Mouse (Mus musculus) inflammation-experienced regulatory T-cells, adult 6 months (primary cell): Measurements from ENCODE around the gene Fignl1. TPM values are rescaled to one million over a fixed set of nuclear protein-coding genes. Genes with fewer than 3 reads are reported as not detected.

Source experiments
- ATAC-seq: one replicate; pipeline ENCODE4 v1.8.0; 2017
- polyA plus RNA-seq, 3 experiments: library from polyadenylated mRNA; unstranded; fragments of 100-300 nt; shearing (Covaris generic); gene quantifications; one replicate each; pipeline ENCODE4 v1.2.1; 2017

Gene Fignl1
- polyA plus RNA-seq, 3 experiments from 2014 or later, result 8.4 to 75.9 (median 10.4) TPM

DNA sequence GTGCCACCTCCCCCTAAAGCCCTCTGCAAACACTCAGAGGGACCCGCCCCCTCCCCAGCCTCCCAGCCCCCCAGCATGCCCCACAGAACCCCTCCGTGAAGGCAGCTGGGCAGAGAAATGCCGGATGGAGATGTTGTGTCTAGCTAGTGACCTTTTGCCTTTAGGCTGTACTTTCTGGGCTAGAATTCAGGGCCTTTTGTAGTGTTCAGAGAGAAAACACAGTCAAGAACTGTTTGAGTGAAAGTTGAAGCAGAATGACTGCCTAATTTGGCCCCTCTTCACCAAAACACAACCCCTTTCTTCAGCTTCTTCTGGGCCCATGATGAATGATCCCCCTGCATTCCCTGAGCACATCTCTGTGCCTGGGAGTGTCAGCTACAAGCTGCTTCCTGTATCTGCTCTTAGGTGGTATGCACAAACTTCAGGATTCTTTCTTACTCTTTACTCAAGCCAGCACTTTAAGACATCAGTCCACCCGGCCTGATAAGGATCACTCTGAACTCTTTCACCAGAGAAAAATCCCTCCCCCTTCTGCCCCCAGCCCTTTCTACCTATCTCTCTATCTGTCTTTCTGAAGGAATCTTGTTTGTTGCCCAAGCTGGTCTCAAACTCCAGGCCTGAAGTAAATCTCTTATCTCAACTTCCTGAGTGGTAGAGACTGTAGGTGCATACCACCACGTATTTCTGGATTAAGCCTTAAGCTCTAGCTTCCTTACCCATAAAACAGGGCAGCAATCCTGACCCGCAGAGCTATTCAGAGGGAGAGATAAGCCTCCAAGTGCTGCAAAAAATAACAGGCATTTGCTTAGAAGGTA lies 23.4 kb upstream of the Fignl1 start:
- ATAC-seq, result no peak

DNA sequence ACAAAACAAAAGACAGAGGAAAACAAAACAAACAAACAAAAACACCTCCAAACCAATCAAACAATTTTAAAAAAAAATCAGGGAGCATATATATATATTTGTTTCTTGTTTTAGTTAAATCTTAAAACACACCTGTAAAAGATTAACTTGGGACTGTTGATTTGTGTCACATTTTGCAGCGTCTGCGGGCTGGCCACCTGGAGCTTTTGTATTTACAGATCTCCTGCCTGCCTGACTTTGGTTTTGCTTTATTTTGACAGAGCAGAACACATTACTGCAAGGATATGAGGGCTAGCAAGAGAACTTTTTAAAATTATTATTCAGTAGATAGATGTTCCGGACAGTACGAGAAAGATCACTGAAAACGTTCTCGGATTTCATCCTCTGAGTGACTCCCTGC lies 22.8 kb upstream of the Fignl1 start:
- no peak for ATAC-seq

DNA sequence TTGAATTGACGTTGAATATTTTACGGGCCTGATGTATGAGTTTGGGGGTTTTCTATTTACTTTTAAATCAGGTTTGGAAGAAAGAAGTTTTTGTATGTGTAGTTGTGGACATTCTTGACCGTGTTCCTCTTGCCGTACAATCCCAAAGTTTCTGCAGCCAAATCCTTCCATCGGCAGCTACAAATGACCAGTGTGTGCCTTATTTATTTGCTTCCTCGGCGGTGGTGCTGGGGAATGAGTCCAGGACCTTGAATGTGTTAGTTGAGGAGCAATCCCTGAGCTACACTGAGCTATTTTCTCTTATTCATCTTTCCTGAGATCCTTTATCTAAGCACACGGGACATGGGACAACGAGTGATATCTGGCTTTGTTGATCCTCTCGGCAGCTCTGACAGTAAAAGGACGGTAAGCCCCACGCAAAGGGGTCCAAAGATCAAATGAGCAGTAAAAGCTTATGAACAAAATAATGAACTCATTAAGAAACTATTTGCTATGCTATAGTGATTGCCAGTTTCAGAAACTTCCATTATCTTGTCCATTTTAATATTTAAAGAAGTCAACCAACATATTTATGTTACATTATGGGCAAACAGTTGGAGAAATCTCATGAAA lies 22.2 kb upstream of the Fignl1 start:
- no peak for ATAC-seq

DNA sequence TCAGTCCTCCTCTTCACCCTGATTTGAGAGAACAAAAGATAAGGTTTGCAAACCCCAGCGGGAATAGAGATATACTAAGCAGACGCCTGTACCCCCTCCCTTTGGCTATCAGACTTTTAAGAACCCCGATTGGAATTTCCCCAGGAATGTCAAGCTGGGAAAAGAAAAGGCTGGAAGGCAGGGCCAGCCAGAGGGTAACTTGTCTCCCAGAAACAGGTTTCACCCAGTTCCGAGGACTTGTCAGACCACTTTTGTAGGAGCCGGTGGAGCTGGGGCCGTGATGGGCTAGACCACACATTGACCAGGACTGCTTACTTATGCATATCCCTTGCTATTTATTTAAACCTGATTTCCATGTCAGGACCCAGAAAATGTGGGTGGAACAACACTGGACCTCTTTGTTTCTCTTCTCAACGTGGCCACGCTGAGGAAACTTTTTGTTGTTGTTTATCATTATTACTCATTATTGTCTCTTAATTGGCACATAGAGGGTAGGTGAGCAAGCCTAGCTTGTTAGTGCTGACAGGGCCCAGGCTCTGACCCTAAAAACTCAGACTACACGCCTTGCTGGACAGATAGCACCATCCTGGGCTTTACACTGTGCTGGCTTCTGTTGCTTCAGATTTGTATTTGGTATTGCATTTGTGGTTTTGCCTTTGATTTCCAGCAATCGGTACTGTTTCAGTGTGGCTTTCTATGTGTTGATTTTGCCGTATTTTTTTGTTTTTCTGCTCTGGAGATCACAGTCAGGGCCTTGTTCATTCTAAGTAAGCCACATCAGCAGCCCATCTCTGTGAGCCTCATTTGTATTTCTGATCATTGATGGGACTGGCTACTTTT lies 20.6 kb upstream of the Fignl1 start:
- no peak for ATAC-seq

DNA sequence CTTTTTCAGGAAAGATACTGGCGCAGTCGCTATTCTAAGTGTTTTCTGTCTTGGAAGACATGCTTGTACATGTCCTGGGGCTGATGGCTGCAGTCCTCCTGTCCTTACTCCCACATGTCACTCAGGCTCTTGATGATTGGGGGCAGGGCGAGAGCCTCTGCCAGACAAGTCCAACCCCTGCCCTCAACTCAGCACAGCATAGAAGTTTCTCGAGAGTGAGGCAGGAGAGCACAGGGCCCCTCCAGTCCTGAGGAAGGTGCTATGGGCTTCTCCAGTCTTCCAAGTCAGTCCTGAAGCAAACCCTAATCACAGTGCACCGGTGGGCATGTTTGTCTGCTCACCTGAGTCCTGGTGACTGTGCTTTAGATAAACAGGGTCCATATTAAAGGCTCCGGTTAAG lies 20.0 kb upstream of the Fignl1 start:
- ATAC-seq, result no peak

DNA sequence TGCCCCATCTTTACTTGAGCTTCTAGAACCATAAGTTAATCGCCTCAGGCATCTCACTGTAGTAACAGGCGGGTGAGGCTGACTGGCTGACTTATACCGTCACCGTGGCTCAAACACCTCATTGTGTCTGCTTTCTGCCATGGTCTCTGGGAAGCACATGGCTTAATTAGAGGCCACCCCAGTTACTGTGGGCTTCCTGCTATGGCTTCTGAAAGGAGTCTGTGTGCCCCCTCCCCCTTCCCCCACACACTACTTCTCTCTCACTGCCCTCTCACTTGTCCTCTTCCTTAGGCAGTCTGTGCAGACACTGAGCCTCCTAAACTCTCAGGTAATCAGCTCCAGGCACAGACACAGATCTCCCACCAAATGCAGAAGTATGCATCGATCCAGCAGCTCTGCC lies 19.5 kb upstream of the Fignl1 start:
- no peak for ATAC-seq

DNA sequence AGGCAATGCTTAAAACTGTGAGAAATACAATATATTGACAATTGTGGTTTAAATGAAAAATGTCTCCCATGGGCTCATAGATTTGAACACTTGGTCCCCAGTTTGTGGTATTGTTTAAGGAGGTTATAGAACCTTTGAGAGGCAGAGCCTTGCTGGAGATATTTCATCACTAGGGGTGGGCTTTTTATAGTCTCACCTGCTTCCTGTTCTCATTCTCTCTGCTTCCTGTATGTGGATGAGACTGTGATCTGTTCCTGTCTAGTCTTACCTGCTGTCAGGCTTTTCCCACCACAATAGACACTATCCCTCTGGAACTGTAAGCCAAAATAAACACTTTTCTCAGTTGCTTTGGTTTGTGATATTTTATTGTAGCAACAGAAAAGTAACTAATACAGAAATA lies 17.7 kb upstream of the Fignl1 start:
- ATAC-seq, result peak; percentile 49

DNA sequence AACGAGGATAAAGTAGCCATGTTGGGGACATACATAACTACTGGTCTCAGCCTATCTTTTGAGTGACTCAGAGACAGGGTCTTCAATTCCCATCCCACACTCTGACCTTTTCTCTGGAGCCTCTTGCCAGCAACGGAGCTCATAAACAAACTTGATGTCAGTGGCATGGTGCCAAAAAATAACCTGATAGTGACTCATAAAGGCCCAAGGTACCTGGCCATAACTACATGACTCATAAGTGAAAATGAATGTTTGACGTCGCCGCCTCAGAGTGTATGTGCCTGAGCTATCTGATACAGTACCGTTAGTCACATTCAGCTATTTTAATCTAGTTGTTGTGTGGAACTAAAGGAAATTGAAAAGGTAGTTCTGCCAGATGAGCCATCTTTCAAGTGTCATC lies 16.9 kb upstream of the Fignl1 start:
- ATAC-seq, result peak; percentile 90

DNA sequence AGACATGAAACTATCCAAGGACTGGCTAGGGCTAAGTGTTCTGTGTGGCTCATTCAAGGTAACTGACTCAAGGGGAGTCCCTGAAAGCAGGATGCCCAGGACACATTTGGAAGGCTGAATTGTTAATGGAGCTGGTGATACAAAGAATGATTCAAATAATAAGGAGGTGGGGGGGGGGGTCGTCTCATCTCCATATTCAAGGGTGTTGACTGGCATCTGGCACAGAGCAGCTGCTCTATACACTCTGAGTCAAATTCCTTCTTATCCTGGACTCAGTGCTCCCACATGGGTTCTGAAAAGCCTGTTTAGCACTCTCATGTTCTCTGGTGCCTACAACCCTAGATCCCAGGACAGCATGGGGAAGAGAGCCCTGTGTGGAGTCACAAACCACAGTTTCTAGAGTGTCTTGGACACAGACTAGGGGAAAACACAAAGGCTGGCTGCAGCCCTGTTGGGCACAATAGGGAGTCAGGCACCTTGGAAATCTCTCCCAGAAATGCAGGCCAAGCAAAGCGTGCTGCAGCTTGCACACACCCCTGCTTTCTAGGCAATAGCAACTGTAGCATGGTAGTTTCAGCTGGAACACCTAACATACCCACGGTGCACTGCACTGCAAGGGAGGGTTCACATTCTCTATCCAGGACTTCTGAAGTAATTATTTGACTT lies 16.3 kb upstream of the Fignl1 start:
- no peak for ATAC-seq

DNA sequence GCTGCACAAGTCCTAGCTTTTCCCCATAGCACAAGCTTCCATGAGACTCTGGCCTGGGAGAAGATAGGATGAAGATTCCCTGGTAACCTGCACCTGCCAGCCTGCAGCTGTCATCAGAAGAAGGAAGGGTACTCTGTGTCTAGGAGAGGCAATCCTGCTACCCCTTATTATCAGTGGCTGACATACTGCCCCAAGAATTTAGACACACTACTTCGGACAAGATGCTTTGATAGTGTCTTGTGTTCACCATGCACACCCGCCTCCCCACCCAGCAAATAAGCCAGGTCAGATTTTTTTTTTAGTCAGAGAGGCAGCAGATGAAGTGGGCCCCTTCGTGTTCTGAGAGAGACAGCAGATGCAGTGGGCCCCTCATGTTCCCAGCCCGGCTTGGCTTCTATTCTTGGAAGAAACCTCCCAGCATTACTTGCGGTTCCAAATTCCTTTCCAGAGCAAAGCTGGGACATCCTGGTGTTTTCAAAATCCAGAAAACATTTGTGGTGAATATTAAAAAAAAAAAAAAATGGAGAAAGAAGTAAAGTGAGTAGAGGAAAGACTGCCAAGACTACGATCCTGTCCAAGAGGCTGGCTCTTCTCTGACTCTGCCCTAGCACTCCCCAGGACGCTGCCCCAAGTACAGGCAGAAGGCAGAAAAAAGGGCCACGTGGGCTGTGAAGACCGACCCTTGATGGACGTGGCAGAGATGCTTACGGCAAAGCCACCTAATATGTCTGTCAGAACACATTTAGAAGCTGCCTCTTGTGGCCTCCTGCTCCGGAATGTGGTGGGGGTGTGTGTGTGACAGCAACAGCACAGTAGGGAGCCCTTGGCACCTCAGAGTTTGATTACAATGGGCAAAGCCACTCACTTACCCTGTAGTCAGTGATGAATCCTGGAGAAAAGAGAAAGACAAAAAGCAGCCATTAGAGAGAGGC lies 15.5 kb upstream of the Fignl1 start:
- ATAC-seq, result no peak

DNA sequence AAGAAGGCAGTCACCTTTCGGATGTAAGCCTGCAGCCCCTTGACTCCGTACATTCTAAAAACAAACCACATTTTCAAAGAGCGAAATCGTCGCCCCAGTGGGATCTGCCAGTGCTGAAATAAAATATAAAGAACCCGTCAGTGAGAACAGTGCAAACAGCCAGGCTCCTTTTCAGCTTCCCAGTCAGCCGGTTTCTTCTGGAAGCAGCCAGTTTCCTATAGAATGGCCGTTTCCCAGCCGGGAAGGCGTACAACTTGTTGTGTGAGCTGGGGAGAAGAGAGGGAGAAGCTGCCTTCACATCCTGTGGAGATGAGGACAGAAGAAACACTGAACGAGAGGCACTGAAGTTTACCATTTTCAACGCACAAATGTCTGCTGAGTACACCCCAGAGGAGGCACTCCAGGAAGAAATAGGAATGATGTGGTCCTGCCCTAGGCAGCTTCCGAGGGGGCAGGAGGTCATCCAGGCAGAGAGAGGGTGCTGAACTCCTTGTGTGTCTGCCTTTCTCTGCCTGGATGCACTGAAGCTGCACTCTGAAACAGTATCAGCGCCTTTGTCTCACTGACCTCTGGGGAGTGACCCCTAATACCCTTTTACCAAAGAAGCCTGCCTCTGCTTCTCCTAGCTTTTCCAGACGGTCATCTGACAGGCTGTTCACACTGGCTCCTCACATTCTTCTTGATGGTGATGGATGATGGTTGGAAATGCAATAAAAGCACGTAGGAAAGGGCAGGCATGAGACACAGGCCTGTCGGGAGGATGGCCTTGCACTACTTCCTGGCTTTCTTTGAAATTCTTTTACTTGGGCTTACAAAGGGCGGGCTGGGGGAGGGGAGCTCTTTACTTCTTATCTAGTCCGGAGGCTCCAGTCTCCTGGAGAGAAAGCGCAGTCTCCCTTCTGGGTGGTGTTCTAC lies 13.7 kb upstream of the Fignl1 start:
- ATAC-seq, result no peak

DNA sequence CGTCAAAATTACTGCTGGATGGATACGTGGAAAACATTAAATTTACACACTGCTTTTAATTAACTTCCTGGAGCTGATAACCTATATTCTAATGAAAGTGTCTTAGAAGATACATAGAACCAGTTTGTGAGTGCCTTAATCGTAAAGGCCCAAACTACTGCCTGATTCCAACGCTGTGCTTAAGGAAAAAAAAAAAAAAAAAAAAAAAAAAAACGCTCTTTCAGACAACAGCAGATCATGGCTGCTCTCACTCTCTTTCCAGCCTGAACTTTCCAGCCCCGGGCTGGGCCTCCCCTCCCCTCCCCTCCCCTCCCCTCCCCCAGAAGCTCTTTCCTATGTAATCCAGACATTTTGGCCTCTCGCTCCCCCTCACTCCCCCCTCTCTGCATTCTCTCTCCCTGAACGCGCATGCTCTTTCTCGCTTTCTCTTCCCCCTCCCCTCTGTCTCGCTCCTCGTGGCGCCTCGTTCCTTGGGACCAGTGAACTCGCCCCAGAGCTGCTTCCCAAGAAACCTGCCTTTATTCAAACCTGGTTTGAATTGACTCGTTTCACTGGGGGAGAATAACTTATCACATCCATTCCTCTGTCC lies 12.7 kb upstream of the Fignl1 start:
- no peak for ATAC-seq

DNA sequence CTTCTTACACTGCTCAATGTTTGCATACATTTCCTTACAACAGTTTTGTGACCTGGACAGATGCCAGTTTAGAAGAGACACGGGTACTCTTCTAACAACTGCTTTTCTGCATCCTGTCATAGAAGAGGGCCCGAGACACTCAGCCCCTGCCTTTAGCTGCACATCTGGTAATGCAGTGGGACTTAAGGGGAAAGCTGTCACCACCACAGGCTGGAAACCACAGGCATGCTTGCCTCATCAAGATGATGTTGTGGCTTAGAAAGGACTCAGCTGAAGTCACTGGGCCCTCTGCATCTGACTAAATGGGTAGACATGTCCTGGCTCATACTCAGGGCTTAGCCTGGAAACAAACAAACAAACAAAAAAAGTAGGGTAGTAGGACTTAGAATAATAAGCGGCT lies 12.0 kb upstream of the Fignl1 start:
- peak; percentile 40 for ATAC-seq

DNA sequence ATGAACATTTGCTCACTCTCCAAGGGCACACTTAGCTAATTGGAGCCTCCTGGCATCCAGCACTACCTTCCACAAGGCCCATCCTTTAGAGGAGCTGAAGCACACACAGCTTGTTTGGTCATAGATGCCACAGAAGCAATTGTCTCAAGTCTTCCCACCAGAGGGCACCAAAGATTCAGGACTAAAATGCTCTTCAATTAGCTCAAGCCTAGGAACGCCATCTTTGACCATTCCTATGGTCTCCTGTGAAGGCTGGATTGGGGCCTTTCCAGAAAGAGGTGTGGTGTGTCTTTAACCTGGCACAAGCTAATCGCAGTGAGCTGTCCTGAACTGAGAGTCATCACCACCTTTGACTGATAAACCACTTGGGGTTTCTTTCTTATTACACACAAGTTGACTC lies 11.5 kb upstream of the Fignl1 start:
- peak; percentile 82 for ATAC-seq

DNA sequence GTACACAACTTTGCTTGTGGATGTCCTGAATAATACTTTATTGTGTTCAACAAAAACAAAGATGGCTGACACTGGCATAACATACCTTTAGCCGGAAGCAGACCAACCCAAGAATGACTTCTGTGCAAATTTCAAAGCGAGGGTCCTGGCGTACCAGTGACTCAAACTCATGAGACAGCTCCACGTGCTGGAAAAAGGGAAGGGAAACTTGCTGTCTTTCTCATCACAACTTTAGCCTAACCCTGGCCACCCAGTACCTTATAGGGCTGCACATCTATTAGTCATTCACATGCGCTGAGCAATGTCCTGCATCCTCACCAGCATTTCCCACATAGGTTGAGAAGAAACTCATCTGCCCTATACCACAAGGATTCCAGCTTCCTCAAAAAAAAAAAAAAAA lies 10.4 kb upstream of the Fignl1 start:
- no peak for ATAC-seq

DNA sequence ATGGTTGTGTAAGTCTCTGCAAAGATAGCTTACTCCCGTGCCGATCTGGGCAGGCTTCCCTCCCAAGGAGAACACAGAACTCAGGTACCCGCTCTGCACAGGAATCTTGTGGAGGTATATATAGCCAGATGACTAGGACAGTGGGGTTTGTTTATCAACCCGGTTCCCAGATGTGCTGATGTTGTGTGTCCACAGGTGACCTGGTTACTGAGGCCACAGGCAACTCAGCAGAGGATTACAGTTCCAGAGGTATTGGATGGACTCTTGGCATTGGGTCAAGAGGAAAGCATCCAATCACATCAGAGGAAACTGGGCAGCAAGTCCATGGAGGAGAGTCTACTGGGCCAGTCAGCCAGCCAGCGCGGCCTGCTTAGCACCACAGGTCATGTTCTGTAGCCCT lies 10.0 kb upstream of the Fignl1 start:
- ATAC-seq, result no peak

DNA sequence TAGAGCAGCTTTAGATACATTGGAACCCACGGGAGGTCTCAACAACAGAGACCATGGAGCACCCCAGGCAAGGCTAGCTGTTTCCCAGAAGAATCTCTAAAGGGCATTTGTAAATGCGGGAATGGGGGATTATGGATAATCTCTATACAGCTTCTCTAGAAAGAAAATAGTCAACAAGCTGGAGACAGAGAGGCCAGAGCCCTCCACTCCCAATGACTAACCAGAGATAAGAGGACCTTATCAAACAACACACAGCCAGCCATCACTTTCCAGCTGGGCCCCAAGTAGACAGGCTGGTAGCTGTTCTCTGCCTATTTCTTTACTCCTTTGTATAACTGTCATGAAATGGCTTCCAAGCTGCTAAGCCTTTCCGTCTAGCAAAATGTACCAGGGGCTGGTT lies 7.0 kb upstream of the Fignl1 start:
- no peak for ATAC-seq

DNA sequence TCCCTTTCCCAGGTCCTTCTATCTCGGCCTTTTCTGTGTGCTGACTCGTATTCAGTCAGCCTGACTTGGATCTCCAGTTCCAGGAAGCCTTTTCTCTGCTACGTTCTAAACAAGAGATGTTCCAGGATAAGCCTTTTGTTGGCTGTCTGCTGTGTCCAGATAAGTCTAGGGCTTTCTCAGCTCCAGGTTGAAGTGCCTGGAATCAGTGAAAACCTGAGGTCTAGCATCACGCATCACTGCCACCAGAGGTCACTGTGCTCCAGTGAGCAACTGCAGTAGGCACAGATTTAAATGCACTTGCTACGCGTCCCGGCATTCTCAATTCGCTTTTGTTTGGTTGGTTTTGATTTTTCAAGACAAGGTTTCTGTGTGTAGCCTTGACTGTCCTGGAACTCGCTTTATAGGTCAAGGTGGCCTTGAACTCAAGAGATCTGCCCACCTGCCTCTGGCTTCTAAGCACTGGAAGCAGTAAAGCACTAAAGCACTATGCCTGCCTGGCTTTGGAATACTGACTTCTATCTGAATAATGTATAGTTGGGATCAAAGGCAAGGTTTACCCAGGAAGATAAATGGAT lies 3.2 kb upstream of the Fignl1 start:
- peak; percentile 32 for ATAC-seq

DNA sequence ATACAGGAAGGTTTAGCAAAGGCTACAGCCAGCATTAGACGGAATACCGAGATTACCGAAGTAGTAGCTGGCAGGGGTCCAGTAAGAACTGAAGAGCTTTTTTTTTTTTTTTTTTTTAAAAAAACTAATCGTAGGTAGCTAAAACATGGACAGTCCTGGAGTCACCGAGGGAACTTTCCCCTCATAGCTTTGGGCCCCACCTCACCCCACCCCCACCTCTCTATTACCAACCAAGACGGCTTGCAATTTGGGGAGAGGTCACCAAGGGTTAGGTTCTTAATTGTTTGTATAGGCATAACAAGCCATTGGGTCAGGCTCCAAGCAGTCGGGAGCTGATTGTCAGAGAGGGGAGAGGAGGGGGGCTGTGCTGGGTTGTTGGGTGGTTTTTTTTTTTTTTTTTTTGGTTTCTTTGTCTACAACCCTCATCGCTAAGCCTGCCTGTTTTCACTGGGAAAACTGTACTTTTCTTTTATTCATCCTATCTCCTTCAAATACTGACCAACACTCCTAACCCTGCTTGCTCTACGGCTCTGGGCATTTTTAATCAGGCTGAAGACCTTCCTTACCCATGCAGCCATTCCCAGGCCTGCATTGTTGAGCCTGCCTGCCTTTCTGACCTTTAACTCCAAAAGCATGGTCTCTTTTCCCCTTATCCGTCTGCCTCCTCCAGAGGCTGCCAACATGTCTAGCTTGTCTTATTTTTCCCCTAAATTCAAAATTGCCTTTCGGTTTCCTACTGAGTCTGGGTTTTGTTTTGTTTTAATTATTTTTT lies 828 bp upstream of the Fignl1 start:
- ATAC-seq, result no peak
